Mouse (Mus musculus) embryonic facial prominence, embryonic 15.5 days (tissue): Measurements from ENCODE around the gene Tmem219. TPM values are rescaled to one million over a fixed set of nuclear protein-coding genes. Genes with fewer than 3 reads are reported as not detected.

Experiments used
- ATAC-seq: fragments of 200-750 bp; cut with Nextera tagmentation; 2 replicates; pipeline ENCODE4 v1.8.0; 2017; ENCODE audit warnings: low read depth, moderate TSS enrichment; ENCODE audit not compliant: insufficient number of reproducible peaks, low FRiP score, low TSS enrichment
- H3K27ac ChIP-seq: fragments of 300-500 bp; sonication (generic); replicated peaks from 2 replicates; pipeline ENCODE4 v1.5.1; 2015; ENCODE audit warnings: mild to moderate bottlenecking, inconsistent platforms
- H3K27me3 ChIP-seq: fragments of 300-500 bp; sonication (generic); 2 replicates; pipeline ENCODE4 v1.6.1; 2015; ENCODE audit warnings: inconsistent platforms
- H3K36me3 ChIP-seq: fragments of 300-500 bp; sonication (generic); 2 replicates; pipeline ENCODE4 v1.6.1; 2015; ENCODE audit warnings: mild to moderate bottlenecking, inconsistent platforms
- H3K4me1 ChIP-seq: fragments of 300-500 bp; sonication (generic); 2 replicates; pipeline ENCODE4 v1.6.1; 2015; ENCODE audit warnings: inconsistent platforms
- H3K4me2 ChIP-seq: fragments of 300-500 bp; sonication (generic); replicated peaks from 2 replicates; pipeline ENCODE4 v1.6.1; 2015; ENCODE audit warnings: mild to moderate bottlenecking, inconsistent platforms
- H3K4me3 ChIP-seq: fragments of 300-500 bp; sonication (generic); replicated peaks from 2 replicates; pipeline ENCODE4 v1.5.1; 2015; ENCODE audit warnings: mild to moderate bottlenecking, inconsistent platforms
- H3K9ac ChIP-seq: fragments of 300-500 bp; sonication (generic); 2 replicates; pipeline ENCODE4 v1.6.1; 2015; ENCODE audit warnings: inconsistent platforms
- H3K9me3 ChIP-seq: fragments of 300-500 bp; sonication (generic); replicated peaks from 2 replicates; pipeline ENCODE4 v1.6.1; 2016; ENCODE audit warnings: inconsistent platforms
- WGBS: fragments of 180-500 bp; shearing (Covaris S2); methylation state at CpG from one replicate; pipeline ENCODE4 v1.1.7; 2015; 5-methylcytosine and 5-hydroxymethylcytosine counted together
- polyA plus RNA-seq: library from polyadenylated mRNA; unstranded; fragments of >200 nt; fragmentation: Nextera tagmentation; extraction: Ambion mirVana; gene quantifications from 2 replicates; pipeline ENCODE4 v1.2.1, GENCODE M21; 2015

Tmem219 gene
- polyA plus RNA-seq, 1 experiment from 2014 or later: 34.7 TPM

DNA sequence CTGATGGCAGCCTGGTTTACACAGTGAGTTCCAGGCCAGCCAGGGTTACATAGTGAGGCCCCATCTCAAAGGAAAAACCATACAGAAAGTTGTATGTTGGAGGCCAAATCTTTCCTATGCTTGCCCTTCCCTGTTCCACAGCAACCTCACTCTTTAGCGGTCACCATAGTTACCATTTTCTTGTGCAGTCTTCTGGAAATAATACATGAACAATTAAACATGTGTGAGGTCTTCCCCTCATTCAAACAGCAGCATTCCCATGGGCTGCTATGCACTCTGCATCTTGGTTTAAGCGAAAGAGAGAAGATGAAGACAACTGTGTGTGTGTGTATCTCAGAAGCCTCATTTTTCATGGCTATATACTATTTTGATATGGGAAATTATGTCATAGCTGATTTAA lies 77.2 kb downstream of the Tmem219 start:
- ATAC-seq: no peak
- 82% methylated on average over 2 of the region's 2 CpGs for WGBS

DNA sequence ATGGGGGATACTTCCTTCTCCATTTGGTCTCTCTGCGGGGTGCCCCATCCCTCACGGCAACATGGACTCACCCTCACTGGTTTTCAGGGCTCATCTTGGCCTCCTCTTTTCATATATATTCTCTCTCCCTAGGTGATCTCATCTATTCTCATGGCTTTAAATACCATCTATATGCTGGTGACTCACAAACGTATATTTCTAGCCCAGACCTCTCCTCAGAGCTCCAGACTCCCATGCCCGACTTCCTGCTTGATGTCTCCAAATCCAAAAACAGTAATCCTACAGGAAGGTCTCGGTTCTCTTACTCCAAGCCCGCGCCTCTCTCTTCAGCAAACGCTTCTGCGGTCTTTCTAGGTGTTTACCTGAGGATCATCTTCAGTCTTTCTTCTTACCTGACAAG lies 79.4 kb downstream of the Tmem219 start:
- peaks cover 12% of the 10 kb centered on the region for H3K4me1 ChIP-seq
- H3K27ac ChIP-seq: no peak overlapping the region
- H3K9ac ChIP-seq: no peak overlapping the region
- H3K27me3 ChIP-seq: peaks cover 14% of the 10 kb centered on the region
- H3K9me3 ChIP-seq: no peaks in the 10 kb centered on the region
- H3K4me2 ChIP-seq: no peak overlapping the region
- ATAC-seq: no peak
- H3K36me3 ChIP-seq: no peaks in the 10 kb centered on the region
- 78% methylated on average over 9 of the region's 9 CpGs for WGBS
- no peak overlapping the region for H3K4me3 ChIP-seq

More for the DNA sequence above, 77.2 kb downstream of the Tmem219 start:
- H3K27ac ChIP-seq: no peak overlapping the region
- H3K9ac ChIP-seq: no peak overlapping the region
- peaks cover 19% of the 10 kb centered on the region for H3K4me1 ChIP-seq
- H3K36me3 ChIP-seq: no peaks in the 10 kb centered on the region
- peaks cover 31% of the 10 kb centered on the region for H3K27me3 ChIP-seq
- no peak overlapping the region for H3K4me2 ChIP-seq
- H3K4me3 ChIP-seq: no peak overlapping the region
- H3K9me3 ChIP-seq: no peaks in the 10 kb centered on the region

Other genes with a start within 250 kb of the Tmem219 start
- gene Sult1a1, start 246.5 kb downstream of the Tmem219 start, polyA plus RNA-seq: 10.0 and 12.2 TPM in 2 replicates
- 121 TPM in 2 replicates for gene Bola2, start 227.5 kb downstream of the Tmem219 start, polyA plus RNA-seq
- 9.8 and 12.5 TPM in 2 replicates for gene Slx1b, start 227.1 kb downstream of the Tmem219 start, polyA plus RNA-seq
- gene Coro1a, start 215.1 kb downstream of the Tmem219 start, polyA plus RNA-seq: 43.8 and 44.7 TPM in 2 replicates
- gene Mapk3, start 163.3 kb downstream of the Tmem219 start, polyA plus RNA-seq: 74.0 and 78.5 TPM in 2 replicates
- 11.1 and 12.4 TPM in 2 replicates for gene Gdpd3, start 156.6 kb downstream of the Tmem219 start, polyA plus RNA-seq
- gene Ypel3, start 146.0 kb downstream of the Tmem219 start, polyA plus RNA-seq: 145 and 148 TPM in 2 replicates
- 0.71 and 0.81 TPM in 2 replicates for gene Tbx6, start 141.4 kb downstream of the Tmem219 start, polyA plus RNA-seq
- gene Ppp4c, start 130.4 kb downstream of the Tmem219 start, polyA plus RNA-seq: 232 and 234 TPM in 2 replicates
- gene Fam57b, start 125.2 kb downstream of the Tmem219 start, polyA plus RNA-seq: 0.53 and 0.71 TPM in 2 replicates
- gene 4930451I11Rik, start 91.3 kb downstream of the Tmem219 start, polyA plus RNA-seq: not detected in 2 replicates
- gene Doc2a, start 75.5 kb downstream of the Tmem219 start, polyA plus RNA-seq: 0.85 and 1.6 TPM in 2 replicates
- 26.8 and 33.3 TPM in 2 replicates for gene Hirip3, start 60.9 kb downstream of the Tmem219 start, polyA plus RNA-seq
- gene Ino80e, start 60.5 kb downstream of the Tmem219 start, polyA plus RNA-seq: 84.4 and 92.0 TPM in 2 replicates
- 50.4 and 50.6 TPM in 2 replicates for gene Taok2, start 38.2 kb downstream of the Tmem219 start, polyA plus RNA-seq
- gene Kctd13, start 6.0 kb upstream of the Tmem219 start, polyA plus RNA-seq: 19.1 and 20.2 TPM in 2 replicates
- 0.15 and 0.37 TPM in 2 replicates for gene Asphd1, start 26.7 kb upstream of the Tmem219 start, polyA plus RNA-seq
- 0.63 and 0.88 TPM in 2 replicates for gene Sez6l2, start 27.6 kb upstream of the Tmem219 start, polyA plus RNA-seq
- 106 TPM in 2 replicates for gene Cdipt, start 53.0 kb upstream of the Tmem219 start, polyA plus RNA-seq
- 3.2 TPM in 2 replicates for gene Cdiptos, start 53.2 kb upstream of the Tmem219 start, polyA plus RNA-seq
- 12.0 and 12.5 TPM in 2 replicates for gene Mvp, start 91.7 kb upstream of the Tmem219 start, polyA plus RNA-seq
- 0.33 and 0.43 TPM in 2 replicates for gene Pagr1b, start 93.6 kb upstream of the Tmem219 start, polyA plus RNA-seq
- 40.9 and 73.0 TPM in 2 replicates for gene Pagr1a, start 94.4 kb upstream of the Tmem219 start, polyA plus RNA-seq
- 55.0 and 78.2 TPM in 2 replicates for gene Gm42742, start 98.2 kb upstream of the Tmem219 start, polyA plus RNA-seq
- 18.9 and 21.9 TPM in 2 replicates for gene Prrt2, start 98.3 kb upstream of the Tmem219 start, polyA plus RNA-seq
- gene Maz, start 104.1 kb upstream of the Tmem219 start, polyA plus RNA-seq: 75.2 and 79.8 TPM in 2 replicates
- 87.5 and 90.6 TPM in 2 replicates for gene Kif22, start 119.6 kb upstream of the Tmem219 start, polyA plus RNA-seq
- gene Zg16, start 164.4 kb upstream of the Tmem219 start, polyA plus RNA-seq: not detected in 2 replicates
- gene AI467606, start 168.4 kb upstream of the Tmem219 start, polyA plus RNA-seq: 4.8 and 6.3 TPM in 2 replicates
- 2.0 and 3.3 TPM in 2 replicates for gene Qprt, start 199.3 kb upstream of the Tmem219 start, polyA plus RNA-seq
- gene Spn, start 214.9 kb upstream of the Tmem219 start, polyA plus RNA-seq: 0.61 and 0.67 TPM in 2 replicates